Mouse (Mus musculus): Measurements from ENCODE around the gene Dgcr6. TPM values are rescaled to one million over a fixed set of nuclear protein-coding genes. Genes with fewer than 3 reads are reported as not detected.
"Not testable (repeated sequence)": the region's sequence is repeated elsewhere in the genome, so short reads cannot be mapped to it uniquely, and the experiment has no call there.

Dgcr6 gene
- total RNA-seq (2021), result 10 to 100 TPM; 46.9 to 50.4 TPM
- long read RNA-seq, experiment 1, transcript Dgcr6-206 (5 exons, 1,086 nt), result major isoform, 49 of 67 reads
- long read RNA-seq, experiment 1, transcript Dgcr6-201 (5 exons, 1,050 nt), result minor isoform, 14 of 67 reads
- long read RNA-seq, experiment 1, partial matches to known transcripts, result 1 of 67 reads
- long read RNA-seq, experiment 1, other reads (novel, unspliced or antisense), result 3 of 67 reads
- long read RNA-seq, experiment 2, transcript Dgcr6-206 (5 exons, 1,086 nt), result major isoform, 52 of 73 reads
- long read RNA-seq, experiment 2, transcript Dgcr6-201 (5 exons, 1,050 nt), result minor isoform, 16 of 73 reads
- long read RNA-seq, experiment 2, partial matches to known transcripts, result 5 of 73 reads
- long read RNA-seq, experiment 2, other reads (novel, unspliced or antisense), result 0 of 73 reads

DNA sequence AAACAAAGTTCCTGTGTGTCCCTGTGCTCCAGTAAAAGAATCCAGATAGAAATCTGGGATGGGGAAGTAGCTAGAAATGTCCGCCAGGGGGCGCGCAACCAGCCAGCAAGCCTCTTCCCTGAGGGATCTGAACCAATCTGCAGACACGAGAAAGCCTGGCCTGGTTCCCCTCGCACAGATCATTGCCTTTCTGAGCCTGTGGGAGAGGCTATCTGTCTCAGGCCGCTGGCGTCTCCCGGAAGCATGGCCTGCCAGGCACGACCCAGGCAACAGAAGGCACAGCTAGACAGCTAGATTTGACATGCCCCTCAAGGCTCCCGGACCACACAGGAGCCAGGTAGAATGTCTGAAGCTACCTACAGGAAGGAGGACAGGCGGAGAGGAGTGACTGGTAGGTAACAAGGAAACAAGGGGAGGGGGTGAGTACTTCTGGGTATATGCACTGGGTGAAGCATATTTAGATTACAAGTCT lies at the start of gene Dgcr6:
Dgcr6 (plus strand) TSS at position 130 of the 472 bp plus-strand sequence.
- DNase-seq (ENCODE audit: low spot score), result peak; percentile 81

DNA sequence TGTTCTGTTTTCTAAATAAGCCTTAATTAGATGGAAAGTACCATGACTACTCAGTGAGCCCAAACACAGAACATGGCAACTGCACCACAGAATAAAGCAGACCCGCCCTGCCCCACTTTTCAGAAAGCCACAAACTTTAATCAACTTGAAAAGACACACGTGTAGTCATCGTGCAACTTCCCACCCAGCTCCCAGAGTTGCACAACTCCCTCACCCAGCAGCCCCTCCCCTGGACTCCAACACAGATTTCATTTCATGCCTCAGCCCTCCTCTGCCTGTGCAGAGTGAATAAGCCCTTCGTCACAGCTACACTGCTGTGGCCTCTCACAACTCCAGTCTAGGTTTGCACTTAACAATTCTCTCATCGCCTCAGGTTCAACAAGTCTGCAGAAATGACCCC lies 48.1 kb upstream of the Dgcr6 start:
- no peak for DNase-seq (ENCODE audit: low spot score)

- DNase-seq (ENCODE audit: low spot score), result no peak
Observed at GRCm38 (mm10) chr16:18007083-18007482, 45.6 kb upstream of the Dgcr6 start.

- no peak for DNase-seq (ENCODE audit: low spot score)
Observed at GRCm38 (mm10) chr16:18011101-18011500, 41.6 kb upstream of the Dgcr6 start.

DNA sequence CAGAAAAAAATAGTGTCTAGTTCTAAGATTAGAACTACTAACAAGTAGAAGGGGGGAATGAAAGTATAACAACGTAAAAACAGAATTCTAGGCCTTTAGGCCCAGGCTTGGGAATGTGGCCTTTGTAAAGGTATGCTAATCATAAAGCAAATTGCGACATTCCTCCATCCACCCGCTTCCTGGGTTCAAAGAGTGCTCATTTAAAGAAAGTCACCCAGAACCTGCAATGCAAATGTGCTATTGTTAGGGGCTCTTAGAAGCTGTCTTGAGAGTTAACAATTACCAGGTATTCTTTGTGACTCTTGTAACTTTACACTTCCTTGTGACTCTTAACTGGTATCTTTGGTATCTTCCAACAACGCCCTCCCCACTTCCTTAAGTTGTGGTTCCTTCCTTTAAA lies 36.2 kb upstream of the Dgcr6 start:
- not testable (repeated sequence) for DNase-seq (ENCODE audit: low spot score)

- DNase-seq (ENCODE audit: low spot score), result no peak
Observed at GRCm38 (mm10) chr16:18022780-18023557, 29.7 kb upstream of the Dgcr6 start.

- no peak for DNase-seq (ENCODE audit: low spot score)
Observed at GRCm38 (mm10) chr16:18027371-18027770, 25.3 kb upstream of the Dgcr6 start.

DNA sequence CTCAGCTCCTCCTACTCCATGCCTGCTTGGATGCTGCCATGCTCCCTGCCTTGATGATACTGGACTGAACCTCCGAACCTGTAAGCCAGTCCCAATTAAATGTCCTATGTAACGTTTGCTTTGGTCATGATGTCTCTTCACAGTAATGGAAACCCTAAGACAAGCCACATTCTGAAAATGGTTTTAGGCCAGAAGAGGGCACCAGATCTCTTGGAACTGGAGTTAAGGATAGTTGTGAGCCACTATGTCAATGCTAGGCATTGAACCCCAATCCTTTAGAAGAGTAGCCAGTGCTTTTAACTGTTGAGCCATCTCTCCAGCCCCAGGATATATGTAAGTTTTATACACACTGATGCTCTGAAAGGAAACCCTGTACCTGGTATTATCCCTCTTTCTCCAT lies 20.9 kb upstream of the Dgcr6 start:
- peak; percentile 23 for DNase-seq (ENCODE audit: low spot score)

DNA sequence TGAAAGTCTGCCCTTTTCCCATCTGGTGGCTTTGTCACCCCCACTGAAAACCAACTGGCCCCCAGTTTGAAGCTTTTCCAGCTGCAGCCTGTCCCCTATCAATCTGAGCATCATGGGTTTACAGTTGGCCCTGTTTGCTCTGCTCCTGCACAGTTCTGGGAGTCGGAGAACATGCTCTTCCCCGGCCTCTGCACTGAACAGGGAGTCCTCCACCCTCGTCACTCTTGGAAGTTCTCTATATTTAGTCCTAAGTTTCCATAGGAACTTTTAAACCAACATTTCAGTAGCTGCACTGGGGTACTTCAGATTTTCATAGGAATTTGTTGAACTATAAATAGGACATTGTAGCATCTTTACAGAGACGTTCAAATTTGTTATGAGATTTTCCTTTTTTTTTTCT lies 19.4 kb upstream of the Dgcr6 start:
- no peak for DNase-seq (ENCODE audit: low spot score)

DNA sequence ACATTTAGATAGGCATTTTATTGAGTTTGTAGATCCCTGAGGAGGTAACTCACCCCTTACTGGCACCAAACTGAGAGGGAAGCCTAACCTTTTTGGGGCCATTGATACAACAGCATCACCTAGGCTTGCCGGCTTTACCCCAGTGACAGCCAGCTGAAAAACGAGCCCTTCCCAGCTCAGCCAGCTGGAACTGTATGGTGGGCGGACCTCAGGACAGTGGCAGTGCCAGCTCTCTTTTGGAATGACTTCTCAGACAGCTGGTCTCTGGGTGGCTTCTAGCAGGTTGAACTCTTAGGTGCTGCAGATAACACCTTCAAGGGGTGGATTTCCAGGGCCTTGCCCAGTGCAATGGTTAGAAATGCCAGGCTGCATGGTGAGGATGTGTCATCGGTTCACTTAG lies 18.4 kb upstream of the Dgcr6 start:
- DNase-seq (ENCODE audit: low spot score), result peak; percentile 65

- peak; percentile 42 for DNase-seq (ENCODE audit: low spot score)
Observed at GRCm38 (mm10) chr16:18036425-18036955, 16.2 kb upstream of the Dgcr6 start.

DNA sequence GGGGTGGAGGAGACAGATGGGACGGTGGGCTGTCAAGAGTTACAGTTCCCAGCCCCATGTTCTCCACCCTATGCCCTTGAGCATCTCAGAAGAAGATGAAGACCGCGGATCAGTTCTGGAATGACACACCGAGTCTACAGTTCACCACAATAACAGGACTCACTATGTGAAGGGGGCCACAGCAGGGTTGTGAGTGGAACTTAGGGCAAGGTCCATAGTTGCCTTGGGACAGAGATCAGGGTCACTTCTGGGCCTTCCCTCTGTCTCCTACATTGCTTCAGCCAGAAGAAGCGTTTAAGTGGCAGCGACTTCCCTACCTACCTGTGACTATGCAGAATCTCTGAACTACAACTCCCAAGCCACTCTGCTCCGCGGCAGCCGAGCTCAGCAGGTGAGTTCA lies 15.6 kb upstream of the Dgcr6 start:
- DNase-seq (ENCODE audit: low spot score), result no peak

- no peak for DNase-seq (ENCODE audit: low spot score)
Observed at GRCm38 (mm10) chr16:18044991-18045390, 7.7 kb upstream of the Dgcr6 start.

DNA sequence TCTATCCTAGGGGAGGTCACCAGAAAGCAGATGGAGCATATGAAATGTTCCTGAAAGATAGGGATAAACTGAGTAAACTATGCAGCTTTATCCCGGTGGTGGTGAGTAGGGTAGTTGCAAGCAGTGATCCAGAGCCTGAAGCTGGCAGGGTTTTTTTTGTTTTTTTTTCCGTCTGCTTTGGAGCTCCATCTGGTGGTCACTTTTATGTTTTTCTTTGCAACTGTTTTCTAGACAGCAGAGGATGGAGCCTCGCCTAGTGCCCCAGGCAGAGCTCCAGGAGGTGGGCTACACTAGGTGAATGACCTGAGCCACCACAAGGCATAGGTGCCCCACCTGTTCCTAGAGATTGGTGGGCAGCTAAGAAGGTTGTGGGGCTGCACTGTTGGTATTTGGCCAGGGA lies 5.0 kb upstream of the Dgcr6 start:
- DNase-seq (ENCODE audit: low spot score), result peak; percentile 34

GRCm38 (mm10) chr16:18048071-18048470 lies 4.6 kb upstream of the Dgcr6 start:
- no peak for DNase-seq (ENCODE audit: low spot score)

DNA sequence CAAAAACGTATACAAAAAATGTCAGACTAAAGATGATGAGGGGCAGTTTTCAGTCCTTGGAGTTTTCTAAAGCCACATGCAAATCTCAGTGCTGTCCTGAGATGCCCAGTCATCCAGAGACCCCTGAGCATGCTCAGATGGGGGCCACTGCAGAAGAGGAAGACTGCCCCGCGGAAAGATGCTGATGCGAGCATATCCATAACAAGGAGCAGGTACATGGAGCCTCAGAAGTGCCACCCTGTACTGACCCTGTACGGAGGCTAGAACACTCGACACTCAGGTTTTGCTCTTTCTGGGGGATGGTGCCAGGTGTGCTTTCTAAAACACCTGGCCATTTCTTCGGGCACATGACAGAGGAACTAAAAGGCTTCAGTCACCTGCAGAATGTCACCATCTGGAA lies 338 bp upstream of the Dgcr6 start:
- DNase-seq (ENCODE audit: low spot score), result no peak

- no peak for DNase-seq (ENCODE audit: low spot score)
Observed at GRCm38 (mm10) chr16:18056215-18056614, 3.6 kb downstream of the Dgcr6 start.

- no peak for DNase-seq (ENCODE audit: low spot score)
Observed at GRCm38 (mm10) chr16:18058331-18058731, 5.7 kb downstream of the Dgcr6 start.

DNA sequence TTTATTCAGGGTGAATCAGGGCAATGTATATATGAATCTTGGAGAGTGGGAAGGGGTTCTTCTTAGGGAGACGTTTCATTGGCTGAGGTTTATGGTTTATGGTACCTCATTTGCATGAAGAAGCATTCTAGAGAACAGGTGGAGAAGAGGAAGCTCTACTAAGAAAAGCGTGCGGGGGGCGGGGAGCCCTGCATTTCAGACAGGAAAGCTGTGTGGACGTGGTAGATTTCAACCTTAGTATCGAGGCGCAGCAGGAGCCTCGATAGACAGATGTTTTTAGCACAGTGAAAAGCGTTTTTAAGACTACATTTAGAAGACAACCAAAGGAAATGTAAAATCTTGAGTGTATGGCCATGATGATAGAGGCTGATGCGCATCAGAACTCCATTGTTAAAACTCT lies 6.6 kb downstream of the Dgcr6 start:
- DNase-seq (ENCODE audit: low spot score), result no peak

- DNase-seq (ENCODE audit: low spot score), result no peak
Observed at GRCm38 (mm10) chr16:18061201-18061600, 8.5 kb downstream of the Dgcr6 start.

DNA sequence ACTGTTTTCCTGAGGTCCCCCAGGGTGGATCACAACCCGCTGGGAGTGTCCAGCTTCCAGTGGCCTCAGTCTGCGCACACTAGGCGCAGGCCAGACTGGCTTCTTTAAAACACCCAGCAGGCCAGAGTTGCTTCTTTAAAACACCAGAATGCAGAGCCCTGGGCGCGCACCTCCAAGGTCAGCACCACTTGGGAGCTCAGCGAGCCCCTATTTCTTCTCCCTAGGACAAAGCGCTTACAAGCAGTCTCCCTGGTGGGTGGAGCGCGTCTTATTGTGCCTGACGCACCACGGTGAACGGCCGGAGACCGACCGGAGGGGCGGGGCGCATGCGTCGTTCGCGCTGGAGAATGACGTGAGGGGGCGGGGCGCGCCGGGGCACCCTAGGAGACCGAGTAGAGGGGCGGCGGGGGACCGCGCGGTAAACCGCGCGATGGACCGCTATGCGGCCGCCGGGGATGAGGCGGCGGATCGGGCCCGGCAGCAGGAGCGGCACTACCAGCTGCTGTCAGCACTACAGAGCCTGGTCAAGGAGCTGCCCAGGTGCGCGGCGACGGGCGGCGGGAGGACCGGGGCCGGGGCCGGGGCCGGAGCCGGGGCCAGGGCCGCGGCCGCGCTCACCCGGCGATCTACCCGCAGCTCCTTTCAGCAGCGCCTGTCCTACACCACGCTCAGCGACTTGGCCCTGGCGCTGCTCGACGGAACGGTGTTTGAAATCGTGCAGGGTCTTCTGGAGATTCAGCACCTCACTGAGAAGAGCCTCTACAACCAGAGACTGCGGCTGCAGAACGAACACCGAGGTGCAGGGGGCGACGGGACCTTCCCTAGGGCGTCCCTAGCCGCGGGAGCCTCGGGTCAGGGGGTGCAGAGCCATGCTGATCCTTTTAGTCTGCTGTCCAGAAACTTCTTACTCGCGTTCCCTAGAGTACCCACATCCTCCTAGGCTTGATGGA lies 13.7 kb downstream of the Dgcr6 start:
- peak; percentile 92 for DNase-seq (ENCODE audit: low spot score)

All from gastrocnemius, adult 18-20 months (tissue).